Mouse (Mus musculus): ENCODE measurements around the gene Gpr35.

GRCm38 (mm10) chr1:92902786-92903185, 47.9 kb upstream of the Gpr35 start, which contains the start of gene Ankmy1:
- TF ChIP-seq CTCF (IDR thresholded peaks at IDR 0.05; ENCODE audit: low read depth) (no peak), EP300 (optimal IDR thresholded peaks at IDR 0.05) (no peak)
